Mouse (Mus musculus) inflammation-experienced regulatory T-cells, adult 6 months (primary cell): ENCODE data around the gene Zbtb7b. TPM values are rescaled to one million over a fixed set of nuclear protein-coding genes. Genes with fewer than 3 reads are reported as not detected.

ENCODE experiments used
- ATAC-seq: one replicate; pipeline ENCODE4 v1.8.0; 2017
- polyA plus RNA-seq, 3 experiments: library from polyadenylated mRNA; unstranded; fragments of 100-300 nt; shearing (Covaris generic); gene quantifications; one replicate each; pipeline ENCODE4 v1.2.1; 2017

Gene Zbtb7b
- polyA plus RNA-seq, 3 experiments from 2014 or later, result 11.1 to 16.2 (median 11.4) TPM

DNA sequence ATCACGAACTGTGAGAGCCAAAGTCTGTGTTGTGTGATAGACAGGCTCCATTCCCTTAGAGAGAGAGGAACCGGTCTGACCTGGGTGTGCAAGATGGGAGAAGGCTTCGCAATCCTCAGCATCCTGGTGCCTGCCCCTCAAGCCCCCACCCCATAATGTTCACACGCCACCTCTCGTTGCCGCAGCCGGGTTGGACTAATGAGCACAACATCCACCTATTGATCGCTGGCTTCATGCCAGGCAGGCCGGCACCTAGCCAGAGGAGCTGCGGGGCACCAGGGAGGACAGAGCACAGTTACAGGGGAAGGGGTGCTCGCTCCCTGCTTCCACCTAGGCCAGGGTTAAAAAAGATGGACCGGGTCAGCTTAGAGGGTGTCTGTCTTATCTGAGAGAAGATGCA is 62.1 kb downstream of the Zbtb7b start:
- no peak for ATAC-seq

DNA sequence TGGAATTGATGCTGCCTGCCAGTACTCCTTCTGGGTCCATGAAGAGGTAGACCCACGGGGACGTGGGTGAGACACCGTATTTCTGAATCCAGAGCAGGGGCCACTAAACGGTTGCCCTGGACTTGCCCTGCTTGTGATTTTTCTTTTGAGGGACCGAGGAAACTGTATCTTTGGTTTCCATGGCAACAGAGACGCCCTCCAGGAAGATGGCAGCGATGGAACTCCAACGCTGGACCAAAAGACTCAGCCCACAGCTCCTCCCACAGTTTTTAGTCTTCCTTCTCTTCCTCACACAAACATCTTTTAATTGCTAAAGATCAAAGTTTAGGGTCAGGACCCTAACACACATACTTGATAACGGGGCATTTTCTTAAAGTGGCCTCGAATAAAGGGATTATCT is 62.6 kb downstream of the Zbtb7b start:
- ATAC-seq, result no peak

GRCm38 (mm10) chr3:89331561-89331960 is 63.0 kb downstream of the Zbtb7b start:
- ATAC-seq, result no peak

DNA sequence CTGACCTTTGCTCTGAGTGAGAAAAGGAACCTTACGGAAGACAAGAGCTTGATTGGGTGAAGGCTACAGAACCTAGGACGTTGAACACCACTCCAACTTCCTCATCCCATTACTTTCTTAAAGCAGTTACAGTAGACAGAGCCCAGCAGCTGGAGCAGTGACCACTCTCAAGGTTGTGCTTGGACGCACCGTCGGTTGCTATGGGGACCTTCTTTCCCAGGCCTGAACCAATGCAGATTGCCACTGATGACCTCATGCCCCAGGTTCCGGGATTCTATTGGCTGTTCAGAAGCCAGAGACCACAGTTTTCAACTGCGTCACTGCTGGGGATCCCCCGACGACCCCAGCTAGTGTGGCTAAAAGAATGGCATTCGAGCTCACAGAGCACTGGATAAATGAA is 63.6 kb downstream of the Zbtb7b start:
- ATAC-seq, result no peak

- no peak for ATAC-seq
These were observed 64.2 kb downstream of the Zbtb7b start for GRCm38 (mm10) chr3:89330346-89330745.

GRCm38 (mm10) chr3:89328623-89329022 is 66.0 kb downstream of the Zbtb7b start:
- no peak for ATAC-seq

Other genes with a start within 250 kb of the Zbtb7b start
- gene Hcn3, start 234.6 kb downstream of the Zbtb7b start, polyA plus RNA-seq, result 1 to 10 TPM in 2 of 3 experiments, not detected in 1; 1.3 TPM
- 10 to 100 TPM; 12.5 to 29.0 (median 24.7) TPM for gene Clk2, start 230.0 kb downstream of the Zbtb7b start, polyA plus RNA-seq
- gene Scamp3, start 217.3 kb downstream of the Zbtb7b start, polyA plus RNA-seq, result 100 to 1,000 TPM; 168 to 216 (median 185) TPM
- 100 to 1,000 TPM; 132 to 223 (median 213) TPM for gene Fam189b, start 211.6 kb downstream of the Zbtb7b start, polyA plus RNA-seq
- 10 to 100 TPM; 63.7 to 86.1 (median 85.1) TPM for gene Gba, start 191.8 kb downstream of the Zbtb7b start, polyA plus RNA-seq
- 1 to 10 TPM in 2 of 3 experiments, under 1 TPM in 1; 0.48 to 3.3 (median 2.7) TPM for gene Thbs3, start 179.6 kb downstream of the Zbtb7b start, polyA plus RNA-seq
- 100 to 1,000 TPM in 1 of 3 experiments, 10 to 100 TPM in 2; 77.7 to 112 (median 94.3) TPM for gene Mtx1, start 167.7 kb downstream of the Zbtb7b start, polyA plus RNA-seq
- gene Muc1, start 165.7 kb downstream of the Zbtb7b start, polyA plus RNA-seq, result 1 to 10 TPM; 1.6 to 2.5 (median 1.8) TPM
- gene Krtcap2, start 148.8 kb downstream of the Zbtb7b start, polyA plus RNA-seq, result 100 to 1,000 TPM; 271 to 458 (median 303) TPM
- 1 to 10 TPM; 2.6 to 5.5 (median 3.4) TPM for gene Trim46, start 148.5 kb downstream of the Zbtb7b start, polyA plus RNA-seq
- 100 to 1,000 TPM; 115 to 155 (median 137) TPM for gene Dpm3, start 135.4 kb downstream of the Zbtb7b start, polyA plus RNA-seq
- gene Slc50a1, start 124.2 kb downstream of the Zbtb7b start, polyA plus RNA-seq, result 100 to 1,000 TPM; 152 to 315 (median 248) TPM
- gene Efna1, start 113.6 kb downstream of the Zbtb7b start, polyA plus RNA-seq, result not detected
- not detected for gene Efna3, start 71.8 kb downstream of the Zbtb7b start, polyA plus RNA-seq
- gene Efna4, start 56.7 kb downstream of the Zbtb7b start, polyA plus RNA-seq, result under 1 TPM in 2 of 3 experiments, not detected in 1; 0.49 to 0.59 TPM
- gene Adam15, start 44.8 kb downstream of the Zbtb7b start, polyA plus RNA-seq, result 10 to 100 TPM in 2 of 3 experiments, 1 to 10 TPM in 1; 6.8 to 11.1 (median 10.8) TPM
- under 1 TPM in 2 of 3 experiments, not detected in 1; 0.20 to 0.54 TPM for gene Dcst2, start 32.8 kb downstream of the Zbtb7b start, polyA plus RNA-seq
- under 1 TPM; 0.40 to 0.88 (median 0.71) TPM for gene Dcst1, start 29.5 kb downstream of the Zbtb7b start, polyA plus RNA-seq
- under 1 TPM in 1 of 3 experiments, not detected in 2; 0.38 TPM for gene Lenep, start 8.0 kb upstream of the Zbtb7b start, polyA plus RNA-seq
- gene Flad1, start 17.1 kb upstream of the Zbtb7b start, polyA plus RNA-seq, result 10 to 100 TPM; 43.1 to 63.7 (median 57.5) TPM
- 100 to 1,000 TPM in 1 of 3 experiments, 10 to 100 TPM in 2; 23.3 to 176 (median 34.8) TPM for gene Cks1b, start 23.6 kb upstream of the Zbtb7b start, polyA plus RNA-seq
- gene Shc1, start 23.7 kb upstream of the Zbtb7b start, polyA plus RNA-seq, result 10 to 100 TPM; 31.2 to 34.1 (median 33.7) TPM
- gene Pygo2, start 35.4 kb upstream of the Zbtb7b start, polyA plus RNA-seq, result 1 to 10 TPM; 9.0 to 9.6 (median 9.5) TPM
- 10 to 100 TPM; 41.1 to 46.1 (median 42.2) TPM for gene Pbxip1, start 41.9 kb upstream of the Zbtb7b start, polyA plus RNA-seq
- gene Pmvk, start 59.8 kb upstream of the Zbtb7b start, polyA plus RNA-seq, result 10 to 100 TPM; 34.8 to 40.5 (median 39.0) TPM
- gene Kcnn3, start 125.4 kb upstream of the Zbtb7b start, polyA plus RNA-seq, result not detected